Mouse (Mus musculus) E14TG2a.4 (cell line): ENCODE measurements around the gene Sptlc3.

Source experiments
- CTCF ChIP-seq: conservative IDR thresholded peaks from 2 replicates; pipeline ENCODE4 v1.5.1; 2014; ENCODE audit warnings: low read length
- NANOG ChIP-seq: IDR thresholded peaks from 2 replicates; pipeline ENCODE4 v1.6.1; 2014; ENCODE audit warnings: borderline replicate concordance, low read length, mixed read lengths
- POU5F1 ChIP-seq: IDR thresholded peaks from 2 replicates; pipeline ENCODE4 v1.6.1; 2014; ENCODE audit warnings: low read length, borderline replicate concordance

DNA sequence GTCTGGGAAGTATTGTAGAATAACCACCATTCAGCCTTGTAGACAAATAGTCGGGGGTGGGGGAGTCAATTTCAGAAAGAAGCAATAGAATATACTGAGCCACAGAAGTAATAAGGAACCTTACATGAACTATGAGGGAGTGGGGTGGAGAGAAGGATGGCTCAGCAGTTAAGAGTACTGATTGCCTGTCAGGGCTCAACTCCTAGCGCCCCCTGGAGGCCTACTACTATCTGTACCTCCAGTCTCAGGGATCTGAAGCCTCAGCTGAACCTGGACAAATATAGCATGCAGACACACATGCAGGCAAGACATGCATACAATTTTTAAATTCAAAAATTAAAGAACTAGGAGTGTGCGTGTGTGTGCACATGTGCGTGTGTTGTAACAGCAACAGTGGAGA, 96.2 kb downstream of the Sptlc3 start:
- TF ChIP-seq CTCF, result peak; percentile 52
- no peak for TF ChIP-seq POU5F1
- TF ChIP-seq NANOG, result no peak
